Mouse (Mus musculus) limb, embryonic 10.5 days (tissue): Measurements from ENCODE around the gene Nectin2. TPM values are rescaled to one million over a fixed set of nuclear protein-coding genes. Genes with fewer than 3 reads are reported as not detected.

Source experiments
- DNase-seq: peaks from one replicate; pipeline ENCODE4 v3.0.0-alpha.2; 2017; ENCODE audit warnings: low spot score
- H3K27ac ChIP-seq: fragments of 300-500 bp; sonication (generic); 2 replicates; pipeline ENCODE4 v1.5.1; 2016; ENCODE audit warnings: mild to moderate bottlenecking
- H3K27me3 ChIP-seq: fragments of 300-500 bp; sonication (generic); 2 replicates; pipeline ENCODE4 v1.6.1; 2016; ENCODE audit warnings: low read depth, mild to moderate bottlenecking; ENCODE audit not compliant: poor library complexity, severe bottlenecking
- H3K36me3 ChIP-seq: fragments of 300-500 bp; sonication (generic); 2 replicates; pipeline ENCODE4 v1.6.1; 2016; ENCODE audit warnings: mild to moderate bottlenecking, moderate library complexity
- H3K4me1 ChIP-seq: fragments of 300-500 bp; sonication (generic); 2 replicates; pipeline ENCODE4 v1.6.1; 2016
- H3K4me3 ChIP-seq: fragments of 300-500 bp; sonication (generic); 2 replicates; pipeline ENCODE4 v1.5.1; 2016; ENCODE audit warnings: mild to moderate bottlenecking, moderate library complexity
- H3K9me3 ChIP-seq: fragments of 300-500 bp; sonication (generic); replicated peaks from 2 replicates; pipeline ENCODE4 v1.6.1; 2016; ENCODE audit warnings: mild to moderate bottlenecking
- whole genome bisulfite sequencing: fragments of 180-500 bp; shearing (Covaris S2); methylation state at CpG from one replicate; pipeline ENCODE4 v1.1.7; 2016; 5-methylcytosine and 5-hydroxymethylcytosine counted together
- polyA plus RNA-seq: library from polyadenylated mRNA; unstranded; fragments of >200 nt; fragmentation: Nextera tagmentation; extraction: Ambion mirVana; gene quantifications from 2 replicates; pipeline ENCODE4 v1.2.1, GENCODE M21; 2016

Gene Nectin2
- polyA plus RNA-seq, 1 experiment from 2014 or later: 78.1 TPM

- WGBS: 93% methylated on average over 7 of the region's 7 CpGs
- H3K36me3 ChIP-seq: no peaks in the 10 kb centered on the region
Observed at GRCm38 (mm10) chr7:19781741-19782140, 31.5 kb upstream of the Nectin2 start.

GRCm38 (mm10) chr7:19779903-19780302 lies 29.6 kb upstream of the Nectin2 start:
- Histone ChIP-seq H3K9me3 (peaks cover 2% of the 10 kb centered on the region; the same call in 1 of the 2 replicates), H3K4me3 (no peak overlapping the region), H3K36me3 (no peaks in the 10 kb centered on the region), H3K4me1 (no peaks in the 10 kb centered on the region), H3K27ac (no peak overlapping the region), H3K27me3 (no peaks in the 10 kb centered on the region)
- DNase-seq: no peak
- 81% methylated on average over 4 of the region's 4 CpGs for whole genome bisulfite sequencing

More at GRCm38 (mm10) chr7:19781741-19782140, 31.5 kb upstream of the Nectin2 start:
- Histone ChIP-seq H3K27me3 (no peaks in the 10 kb centered on the region), H3K4me3 (no peak overlapping the region), H3K9me3 (peaks cover 2% of the 10 kb centered on the region; the same call in 1 of the 2 replicates), H3K27ac (no peak overlapping the region), H3K4me1 (peaks cover 5% of the 10 kb centered on the region)
- no peak for DNase-seq

DNA sequence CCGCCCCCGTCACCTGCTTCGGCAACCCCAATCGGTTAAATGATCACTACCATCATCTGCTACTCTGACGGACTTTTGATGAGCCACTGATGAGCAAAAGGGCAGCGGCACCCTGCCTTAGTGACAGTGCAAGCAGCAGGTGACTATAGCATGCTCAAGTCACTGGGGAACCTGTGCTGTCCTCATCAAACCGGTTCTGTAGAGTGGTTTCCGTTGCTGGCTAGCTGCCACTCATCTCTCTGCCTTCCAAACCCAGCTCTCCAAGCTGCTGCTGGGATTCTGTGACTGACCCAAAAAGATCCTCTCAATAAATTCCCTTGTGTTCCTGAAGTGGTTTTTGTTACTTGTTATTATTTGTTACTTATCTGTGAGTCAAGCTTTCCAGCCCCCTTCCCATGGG lies 28.4 kb upstream of the Nectin2 start:
- H3K27ac ChIP-seq: no peak overlapping the region
- no peaks in the 10 kb centered on the region for H3K36me3 ChIP-seq
- H3K4me1 ChIP-seq: no peaks in the 10 kb centered on the region
- no peaks in the 10 kb centered on the region for H3K27me3 ChIP-seq
- no peak overlapping the region for H3K4me3 ChIP-seq
- H3K9me3 ChIP-seq: peaks cover 2% of the 10 kb centered on the region; the same call in 1 of the 2 replicates
- no peak for DNase-seq
- WGBS: 88% methylated on average over 8 of the region's 8 CpGs

- Histone ChIP-seq H3K4me3 (no peak overlapping the region), H3K4me1 (no peaks in the 10 kb centered on the region), H3K36me3 (no peaks in the 10 kb centered on the region), H3K27ac (no peak overlapping the region), H3K9me3 (no peaks in the 10 kb centered on the region), H3K27me3 (no peaks in the 10 kb centered on the region)
- WGBS: 93% methylated on average over 11 of the region's 11 CpGs
- DNase-seq: no peak
Observed at GRCm38 (mm10) chr7:19777049-19777723, 26.9 kb upstream of the Nectin2 start.

GRCm38 (mm10) chr7:19771682-19772081 lies 21.4 kb upstream of the Nectin2 start:
- no peaks in the 10 kb centered on the region for H3K9me3 ChIP-seq
- H3K36me3 ChIP-seq: no peaks in the 10 kb centered on the region
- H3K27ac ChIP-seq: peak overlapping the region; percentile 81; the same call in 1 of the 2 replicates
- H3K4me3 ChIP-seq: peak overlapping the region; percentile 60; the same call in 1 of the 2 replicates
- H3K27me3 ChIP-seq: peaks cover 40% of the 10 kb centered on the region
- peaks cover 33% of the 10 kb centered on the region for H3K4me1 ChIP-seq
- no peak for DNase-seq
- WGBS: 40% methylated on average over 4 of the region's 4 CpGs

GRCm38 (mm10) chr7:19770984-19771391 lies 20.7 kb upstream of the Nectin2 start, which contains the start of gene Bcam:
TSS of gene Bcam (minus strand) at chr7:19771016.
- peak; percentile 61 for DNase-seq
- H3K27me3 ChIP-seq: peaks cover 40% of the 10 kb centered on the region
- H3K4me1 ChIP-seq: peaks cover 33% of the 10 kb centered on the region
- peak within 1 kb of the TSS; percentile 81 for H3K27ac ChIP-seq
- 2% methylated on average over 9 of the region's 9 CpGs for WGBS
- peak within 1 kb of the TSS; percentile 60 for H3K4me3 ChIP-seq
- no peaks in the 10 kb centered on the region for H3K36me3 ChIP-seq
- no peaks in the 10 kb centered on the region for H3K9me3 ChIP-seq

- under 1% methylated on average over 28 of the region's 28 CpGs for WGBS
- Histone ChIP-seq H3K4me1 (peaks cover 33% of the 10 kb centered on the region), H3K27ac (peak overlapping the region; percentile 81), H3K27me3 (peaks cover 40% of the 10 kb centered on the region), H3K4me3 (peak overlapping the region; percentile 60), H3K36me3 (no peaks in the 10 kb centered on the region), H3K9me3 (no peaks in the 10 kb centered on the region)
- peak; percentile 94 for DNase-seq
Observed at GRCm38 (mm10) chr7:19770375-19770754, 20.1 kb upstream of the Nectin2 start.

DNA sequence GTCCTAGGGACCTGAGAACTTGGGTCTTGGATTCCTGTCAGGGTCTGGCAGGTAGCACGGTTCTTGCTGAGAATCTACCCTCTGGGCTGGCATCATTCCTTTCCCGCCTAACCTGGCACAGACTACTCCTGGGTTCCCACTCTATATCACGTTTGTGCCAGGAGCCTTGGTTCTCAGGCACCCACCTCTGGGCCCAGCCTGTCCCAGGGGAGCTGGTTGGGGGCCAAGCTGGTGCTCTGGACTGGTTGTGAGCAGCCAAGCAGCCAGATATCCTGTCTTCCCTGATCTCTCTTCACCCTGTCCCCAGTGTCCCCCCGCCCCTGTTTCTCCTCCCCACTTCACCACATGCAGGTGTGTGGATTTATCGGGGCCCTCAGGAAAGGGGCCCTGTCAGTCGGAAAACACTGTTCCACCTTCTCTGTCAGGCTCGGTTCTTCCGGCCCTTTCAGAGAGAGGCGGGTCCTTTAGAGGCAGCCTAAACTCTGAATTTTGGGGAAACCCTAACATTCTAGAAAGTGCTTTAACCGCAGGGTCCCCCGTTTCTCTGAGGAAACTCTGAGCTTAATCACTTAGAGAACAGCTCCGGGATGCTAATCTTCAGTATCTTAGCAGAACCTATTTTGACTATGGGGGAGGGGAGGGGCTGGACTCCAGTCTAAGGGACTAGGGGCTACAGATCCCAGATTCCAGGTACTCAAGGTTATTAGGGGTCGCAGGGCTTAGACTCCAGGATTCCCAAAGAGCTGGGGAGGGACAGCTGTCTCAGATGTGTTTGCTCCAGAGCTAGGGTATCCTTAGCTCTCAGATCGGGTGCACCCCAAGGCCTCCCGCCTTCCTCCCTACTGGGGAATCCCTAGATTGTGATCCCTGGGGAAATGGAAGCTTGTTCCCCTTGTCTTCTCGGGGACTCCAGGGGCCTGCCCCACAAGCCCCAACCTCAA lies 19.4 kb upstream of the Nectin2 start:
- WGBS: 12% methylated on average over 16 of the region's 16 CpGs
- Histone ChIP-seq H3K27ac (peak overlapping the region; percentile 81), H3K4me1 (peaks cover 33% of the 10 kb centered on the region), H3K9me3 (no peaks in the 10 kb centered on the region), H3K36me3 (no peaks in the 10 kb centered on the region), H3K4me3 (peak overlapping the region; percentile 60), H3K27me3 (peaks cover 40% of the 10 kb centered on the region)
- no peak for DNase-seq

GRCm38 (mm10) chr7:19769001-19769400 lies 18.7 kb upstream of the Nectin2 start:
- H3K4me3 ChIP-seq: peak overlapping the region; percentile 60
- 22% methylated on average over 4 of the region's 4 CpGs for WGBS
- peaks cover 33% of the 10 kb centered on the region for H3K4me1 ChIP-seq
- DNase-seq: no peak
- H3K27me3 ChIP-seq: peaks cover 40% of the 10 kb centered on the region
- no peak overlapping the region for H3K27ac ChIP-seq
- H3K9me3 ChIP-seq: no peaks in the 10 kb centered on the region
- 0 out of 2 replicates have a peak, but pooled peaks cover 3% of the 10 kb centered on the region for H3K36me3 ChIP-seq

DNA sequence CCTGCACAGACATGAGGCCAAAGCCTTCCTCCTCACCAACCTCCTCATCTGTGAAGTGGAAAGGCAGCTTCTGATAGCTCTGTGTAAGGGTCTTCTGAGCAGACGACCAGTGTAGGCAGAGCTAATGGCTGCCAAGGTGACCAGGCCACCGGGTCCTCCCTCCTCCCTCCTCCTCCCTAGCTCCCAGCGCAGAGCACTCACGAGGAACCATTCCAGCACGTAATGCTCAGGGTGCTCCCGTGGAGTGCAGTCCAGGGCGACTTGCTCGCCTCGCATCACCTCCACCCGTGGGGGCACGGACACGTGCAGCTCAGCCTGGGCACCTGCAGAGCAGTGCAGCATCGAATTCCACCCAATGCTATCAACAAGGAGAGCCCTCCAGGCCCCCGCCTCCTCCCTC lies 18.0 kb upstream of the Nectin2 start:
- 68% methylated on average over 14 of the region's 14 CpGs for WGBS
- no peaks in the 10 kb centered on the region for H3K9me3 ChIP-seq
- H3K27ac ChIP-seq: peak overlapping the region; percentile 30; the same call in 1 of the 2 replicates
- H3K4me3 ChIP-seq: peak overlapping the region; percentile 60; the same call in 1 of the 2 replicates
- peaks cover 33% of the 10 kb centered on the region for H3K4me1 ChIP-seq
- H3K27me3 ChIP-seq: peaks cover 40% of the 10 kb centered on the region
- DNase-seq: no peak
- peaks cover 7% of the 10 kb centered on the region; the same call in 1 of the 2 replicates for H3K36me3 ChIP-seq

GRCm38 (mm10) chr7:19764581-19764980 lies 14.3 kb upstream of the Nectin2 start:
- no peak overlapping the region for H3K4me3 ChIP-seq
- H3K36me3 ChIP-seq: peaks cover 9% of the 10 kb centered on the region
- no peak overlapping the region for H3K27ac ChIP-seq
- DNase-seq: no peak
- WGBS: 94% methylated on average over 9 of the region's 9 CpGs
- H3K4me1 ChIP-seq: peaks cover 11% of the 10 kb centered on the region
- H3K27me3 ChIP-seq: peaks cover 16% of the 10 kb centered on the region
- no peaks in the 10 kb centered on the region for H3K9me3 ChIP-seq

- Histone ChIP-seq H3K27me3 (peaks cover 10% of the 10 kb centered on the region), H3K9me3 (no peaks in the 10 kb centered on the region), H3K4me3 (no peak overlapping the region), H3K4me1 (peaks cover 5% of the 10 kb centered on the region; the same call in 1 of the 2 replicates), H3K27ac (no peak overlapping the region), H3K36me3 (peaks cover 9% of the 10 kb centered on the region)
- no peak for DNase-seq
- 83% methylated on average over 13 of the region's 13 CpGs for WGBS
Observed at GRCm38 (mm10) chr7:19763829-19764477, 13.7 kb upstream of the Nectin2 start.
